Mouse (Mus musculus): ENCODE results near the gene Gm10300.

- TF ChIP-seq CTCF (IDR thresholded peaks at IDR 0.05; ENCODE audit: low read depth) (peak; percentile 48), EP300 (optimal IDR thresholded peaks at IDR 0.05) (no peak)
These were observed 47.2 kb downstream of the Gm10300 start for GRCm38 (mm10) chr4:132121674-132122073.

All from stomach, postnatal 0 days (tissue).